Mouse (Mus musculus) lung, postnatal 0 days (tissue): ENCODE measurements at regions not wholly inside any gene's neighbourhood (a gene's known extent, or its start where the extent isn't known, plus 50 kb on each side); places are given as distances from the start of the nearest gene placed in this dataset.

Experiments
- CTCF ChIP-seq: IDR thresholded peaks from 2 replicates; pipeline ENCODE4 v1.5.1; 2016; ENCODE audit warnings: antibody characterized with exemption, mild to moderate bottlenecking
- EP300 ChIP-seq: IDR thresholded peaks from 2 replicates; pipeline ENCODE4 v1.6.1; 2016; ENCODE audit warnings: antibody characterized with exemption, mild to moderate bottlenecking, control low read depth

DNA sequence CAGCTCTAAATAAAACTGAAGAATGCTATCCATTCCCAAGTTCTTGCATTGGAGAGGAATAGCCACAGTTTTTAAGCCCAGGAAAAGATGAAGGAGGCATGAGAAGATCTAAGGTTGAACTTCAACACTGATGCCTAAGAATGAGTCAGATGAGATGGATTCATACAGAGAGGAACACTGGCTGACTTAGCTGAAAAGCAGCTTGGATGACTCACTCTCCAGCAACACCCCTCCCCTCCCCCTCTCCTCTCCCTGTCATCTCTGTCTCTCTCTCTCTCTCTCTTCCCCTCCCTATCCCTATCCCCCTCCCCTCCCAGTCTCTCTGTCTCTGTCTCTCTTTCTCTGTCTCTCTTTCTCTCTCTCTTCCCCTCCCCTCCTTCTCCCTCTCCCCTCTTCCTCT is 186.4 kb upstream of the Id4 start:
- TF ChIP-seq CTCF (no peak), EP300 (no peak)
